Mouse (Mus musculus) urinary bladder, postnatal 4 days (tissue): ENCODE data around the gene Arpc1a.
"Not testable (repeated sequence)": the region's sequence is repeated elsewhere in the genome, so short reads cannot be mapped to it uniquely, and the experiment has no call there.

Experiments
- DNase-seq, 2 experiments: peaks; one replicate each; pipeline ENCODE4 v3.0.0; 2021 to 2022; ENCODE audit warnings: low spot score in 2 of 2

Arpc1a gene

GRCm38 (mm10) chr5:145083632-145084451 is at the start of gene Arpc1a, which contains the start of gene Kpna7:
Gene Arpc1a (plus strand): TSS chr5:145083830.
Gene Kpna7 (minus strand): TSS chr5:145084030.
- peak; percentile 88 to 91 for DNase-seq

DNA sequence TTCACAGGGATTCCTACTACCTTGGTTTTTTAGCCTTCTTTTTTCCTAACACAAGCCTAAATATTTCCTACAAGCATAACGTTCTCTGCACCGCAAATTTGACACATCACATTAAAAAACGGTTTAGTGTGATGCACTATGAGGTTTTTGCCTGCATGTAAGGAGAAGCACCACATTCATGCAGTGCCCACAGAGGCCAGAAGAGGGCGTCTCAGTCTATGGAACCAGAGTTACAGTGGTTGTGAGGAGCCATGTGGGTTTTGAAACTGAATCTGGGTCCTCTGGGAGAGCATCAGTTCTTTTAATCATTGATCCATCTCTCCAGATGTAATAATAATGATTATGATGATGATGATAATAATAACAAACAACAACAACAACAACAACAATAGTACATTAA is 42.0 kb upstream of the Arpc1a start:
- no peak for DNase-seq

DNA sequence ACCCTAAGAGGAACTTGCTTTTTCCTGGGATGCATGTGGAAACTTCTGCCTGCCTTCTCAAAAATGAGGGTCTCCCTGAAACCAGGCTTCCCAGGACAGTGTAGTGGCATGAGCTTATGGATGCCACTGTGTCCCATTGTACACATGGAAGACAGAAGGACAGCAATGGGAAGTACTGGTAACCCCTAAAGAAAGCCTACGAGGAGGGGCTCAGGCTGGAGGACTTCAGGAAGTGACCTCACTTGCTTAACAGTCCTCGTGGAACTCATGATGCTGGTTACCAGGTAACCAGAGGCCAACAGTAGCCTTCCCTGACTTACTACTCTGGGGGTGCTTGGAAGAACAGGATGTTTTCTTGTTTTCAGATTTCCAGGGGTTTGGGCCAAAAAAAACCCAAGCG is 40.9 kb upstream of the Arpc1a start, which contains the start of gene 1700018F24Rik:
Gene 1700018F24Rik (plus strand): TSS at position 301 of the 400 bp plus-strand sequence.
- not testable (repeated sequence) for DNase-seq

- not testable (repeated sequence) for DNase-seq
Observed at GRCm38 (mm10) chr5:145054187-145054586, 29.4 kb upstream of the Arpc1a start.

GRCm38 (mm10) chr5:145057907-145058306 is 25.7 kb upstream of the Arpc1a start:
- no peak for DNase-seq

GRCm38 (mm10) chr5:145058722-145059121 is 24.9 kb upstream of the Arpc1a start:
- no peak for DNase-seq

DNA sequence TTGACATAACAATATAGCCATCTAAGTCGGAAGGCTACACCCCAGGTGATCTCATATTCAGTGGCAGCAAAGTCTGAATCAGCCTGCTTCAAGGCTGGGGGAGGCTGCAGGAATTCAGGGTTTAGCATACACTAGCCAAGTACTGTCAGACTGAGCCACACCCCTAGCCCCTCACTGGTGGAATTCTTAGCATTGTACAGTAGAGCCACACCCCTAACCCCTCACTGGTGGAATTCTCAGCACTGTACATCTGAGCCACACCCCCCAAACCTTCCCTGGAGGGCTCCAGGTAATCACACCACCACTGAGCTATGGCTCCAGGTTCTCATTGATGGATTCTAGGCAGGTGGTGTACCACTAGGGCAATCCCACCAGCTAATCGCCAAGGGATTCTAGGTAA is 24.1 kb upstream of the Arpc1a start:
- DNase-seq: no peak

- no peak for DNase-seq
Observed at GRCm38 (mm10) chr5:145064765-145065340, 18.8 kb upstream of the Arpc1a start.

DNA sequence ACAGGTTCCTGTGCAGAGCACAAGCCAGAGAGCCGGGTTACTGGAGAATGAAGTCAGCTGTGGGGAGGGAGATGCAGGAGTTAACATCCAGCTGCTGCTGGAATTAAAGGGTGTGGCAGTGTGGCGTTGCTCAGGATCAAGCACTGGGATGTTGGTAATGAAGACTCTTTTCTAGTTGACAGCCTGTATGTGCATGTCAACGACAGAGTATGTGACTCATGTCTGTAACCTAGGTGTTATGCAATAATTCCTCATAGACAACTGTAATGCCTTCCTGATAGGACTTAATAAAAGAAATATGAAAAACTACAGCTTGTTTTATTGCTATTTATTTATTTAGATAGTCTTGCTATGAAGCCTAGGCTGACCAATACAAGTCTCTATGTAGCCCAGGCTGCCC is 14.8 kb upstream of the Arpc1a start:
- DNase-seq: no peak

DNA sequence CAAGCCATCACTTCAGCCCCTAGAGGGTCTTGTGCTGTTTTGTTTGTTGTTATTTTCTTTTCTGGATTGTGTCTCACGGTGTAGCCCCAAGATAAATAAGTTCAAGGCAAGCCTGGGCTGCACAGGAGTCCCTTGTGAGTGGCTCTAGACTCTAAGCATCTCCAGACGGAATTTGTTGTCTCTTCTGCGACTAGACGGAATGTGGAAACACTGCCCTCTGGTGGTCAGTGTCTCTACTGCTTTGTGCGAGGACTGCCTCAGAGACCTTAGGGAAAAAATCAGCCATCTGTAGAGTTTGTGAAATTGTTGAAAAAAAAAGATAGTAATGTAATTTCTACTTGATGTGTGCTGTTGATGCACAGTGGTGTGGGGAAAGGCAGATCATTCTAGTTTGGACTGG is 13.9 kb upstream of the Arpc1a start:
- DNase-seq: peak; percentile 47 to 72

DNA sequence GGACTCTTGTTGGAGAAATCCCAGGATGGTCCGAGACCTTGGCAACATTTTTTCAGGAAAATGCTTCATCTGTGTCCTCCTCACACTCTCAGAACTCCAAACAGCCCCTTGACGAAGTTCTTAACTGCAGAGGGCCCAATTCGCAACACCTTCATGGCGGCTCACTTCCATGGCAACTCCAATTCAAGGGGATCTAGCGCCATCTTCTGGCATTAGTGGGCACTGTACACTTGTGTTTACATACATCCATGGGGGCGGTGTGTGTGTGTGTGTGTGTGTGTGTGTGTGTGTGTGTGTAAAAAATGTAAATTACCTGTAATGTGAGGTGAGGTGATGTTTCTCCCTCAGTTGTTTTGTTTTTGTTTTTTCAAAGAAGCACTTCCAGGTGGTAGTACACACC is 12.3 kb upstream of the Arpc1a start:
- no peak for DNase-seq

- no peak for DNase-seq
Observed at GRCm38 (mm10) chr5:145075081-145075480, 8.5 kb upstream of the Arpc1a start.

GRCm38 (mm10) chr5:145081866-145082613 is 1.6 kb upstream of the Arpc1a start:
- no peak for DNase-seq

DNA sequence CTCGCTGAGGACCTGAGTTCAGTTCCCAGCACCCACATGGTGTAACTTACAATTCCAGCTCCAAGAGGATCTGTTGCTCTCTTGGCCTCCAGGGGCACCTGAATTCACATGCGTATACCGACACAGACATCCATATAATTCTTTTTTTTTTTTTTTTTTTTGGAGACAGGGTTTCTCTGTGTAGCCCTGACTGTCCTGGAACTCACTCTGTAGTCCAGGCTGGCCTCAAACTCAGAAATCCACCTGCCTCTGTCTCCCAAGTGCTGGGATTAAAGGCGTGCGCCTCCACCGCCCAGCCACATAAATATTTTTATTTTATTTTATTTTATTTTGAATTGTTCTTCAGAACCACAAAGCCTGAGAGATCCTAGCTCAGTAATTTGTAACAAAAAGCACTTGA is 429 bp upstream of the Arpc1a start:
- DNase-seq: not testable (repeated sequence)

DNA sequence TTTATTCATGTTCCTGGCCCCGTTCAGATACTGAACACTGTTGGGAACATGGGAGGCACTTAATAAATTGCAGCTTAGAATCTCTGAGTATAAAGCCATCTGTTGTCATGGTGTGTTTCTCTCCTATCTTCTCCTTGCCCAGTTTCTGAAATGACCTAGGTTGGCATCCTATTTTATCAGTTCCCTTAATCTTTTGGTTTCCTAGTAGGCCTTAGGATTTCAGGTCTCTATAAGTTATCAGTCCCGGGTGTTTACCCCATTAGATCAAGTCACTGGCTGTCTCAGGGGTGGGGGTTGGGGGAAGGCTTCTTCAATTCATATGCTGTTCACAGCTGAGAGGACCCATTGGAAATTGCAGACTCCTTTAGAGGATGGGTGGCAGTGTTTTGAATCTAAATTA is 1.2 kb downstream of the Arpc1a start:
- no peak for DNase-seq

DNA sequence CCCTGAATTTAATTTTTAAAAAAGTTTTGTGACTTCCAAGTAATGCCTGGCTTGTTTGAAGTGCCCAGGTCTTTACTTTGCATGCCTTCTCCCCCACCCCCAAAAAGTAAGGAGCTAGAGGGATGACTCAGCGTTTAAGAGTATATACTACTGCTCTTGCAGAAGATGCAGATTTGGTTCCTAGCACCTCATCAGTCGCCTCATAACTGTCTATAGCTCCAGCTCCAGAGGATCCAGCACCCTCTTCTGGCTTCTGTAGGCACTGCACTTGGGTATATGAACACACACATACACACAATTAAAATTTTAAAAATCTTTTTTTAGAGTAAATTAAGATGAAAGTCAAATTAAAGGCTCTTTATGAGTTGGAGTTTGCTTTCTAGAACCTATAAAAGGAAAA is 4.6 kb downstream of the Arpc1a start:
- DNase-seq: no peak

DNA sequence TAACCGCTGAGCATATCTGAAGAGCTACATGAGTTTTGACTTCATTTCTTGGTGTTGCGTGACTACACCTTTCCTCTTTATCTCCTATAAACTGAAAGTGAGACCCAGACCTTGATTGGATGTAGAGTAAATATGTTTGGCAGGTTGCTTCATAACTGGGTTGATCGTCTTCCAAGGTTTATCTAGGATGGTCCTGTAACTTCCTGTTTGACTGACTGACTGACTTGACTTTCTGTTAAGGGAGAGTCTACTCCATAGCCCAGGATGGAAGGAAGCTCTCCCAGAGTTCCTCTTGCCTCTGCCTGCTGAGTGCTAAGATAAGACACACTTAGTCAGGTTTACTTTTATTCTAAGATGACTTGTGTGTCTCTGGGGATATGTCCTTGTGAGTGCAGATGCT is 6.2 kb downstream of the Arpc1a start:
- no peak for DNase-seq

DNA sequence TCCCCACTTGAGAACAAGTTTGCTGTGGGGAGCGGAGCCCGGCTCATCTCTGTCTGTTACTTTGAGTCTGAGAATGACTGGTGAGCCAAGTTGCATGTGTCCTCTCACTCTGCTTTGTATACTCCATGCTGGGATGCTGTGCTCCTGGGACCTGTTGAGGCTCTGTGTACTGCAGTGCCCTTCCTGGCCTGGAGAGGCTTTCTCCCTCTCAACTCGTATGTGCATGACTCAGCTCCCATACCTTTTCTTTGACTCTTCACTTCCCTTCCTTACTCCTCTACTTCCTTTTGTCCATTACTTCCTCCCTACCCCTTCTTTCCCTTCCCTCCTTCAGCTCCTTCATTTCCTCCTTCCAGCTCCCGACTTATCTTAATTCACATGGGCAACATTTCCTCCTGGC is 12.6 kb downstream of the Arpc1a start:
- no peak for DNase-seq

DNA sequence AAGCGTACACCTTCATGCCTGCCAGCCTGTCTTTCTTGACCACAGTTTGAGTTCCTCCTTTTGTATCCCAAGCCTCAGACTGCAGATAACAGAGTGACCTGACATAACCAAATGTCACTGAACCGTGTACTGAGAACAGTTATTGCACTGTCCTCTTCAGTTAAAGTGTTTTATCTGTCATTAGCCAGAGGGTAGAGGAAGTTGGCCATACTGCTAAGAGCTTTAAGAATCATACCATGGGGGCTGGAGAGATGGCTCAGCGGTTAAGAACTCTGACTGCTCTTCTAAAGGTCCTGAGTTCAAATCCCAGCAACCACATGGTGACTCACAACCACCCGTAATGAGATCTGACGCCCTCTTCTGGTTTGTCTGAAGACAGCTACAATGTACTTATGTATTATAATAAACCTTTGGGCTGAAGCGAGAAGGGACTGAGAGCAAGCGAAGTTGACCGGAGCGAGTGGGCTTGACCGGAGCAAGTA is 14.8 kb downstream of the Arpc1a start:
- DNase-seq: no peak

- no peak for DNase-seq
Observed at GRCm38 (mm10) chr5:145100960-145101359, 17.3 kb downstream of the Arpc1a start.

- not testable (repeated sequence) for DNase-seq
Observed at GRCm38 (mm10) chr5:145101451-145101850, 17.8 kb downstream of the Arpc1a start.

DNA sequence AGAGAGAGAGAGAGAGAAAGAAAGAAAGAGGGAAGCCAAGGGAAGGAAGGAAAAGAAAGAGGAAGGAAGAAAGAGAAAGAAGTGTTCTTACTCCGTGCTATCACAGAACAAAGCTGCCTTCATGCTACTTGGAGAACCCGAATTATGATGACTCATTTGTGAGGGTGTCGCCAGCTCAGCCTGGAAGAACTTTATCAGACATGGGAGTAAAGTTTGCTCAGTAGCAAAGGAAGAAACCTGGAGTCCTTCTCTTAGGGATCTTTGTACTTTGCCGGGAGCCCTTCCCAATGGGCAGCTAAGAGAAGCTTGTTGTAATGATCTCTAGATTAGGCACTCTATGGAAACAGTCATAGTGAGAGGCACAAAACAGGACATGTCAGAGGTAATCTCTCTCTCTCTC is 19.1 kb downstream of the Arpc1a start:
- no peak for DNase-seq
